Mouse (Mus musculus): ENCODE measurements around the gene P4ha3. TPM values are rescaled to one million over a fixed set of nuclear protein-coding genes. Genes with fewer than 3 reads are reported as not detected.
"Not testable (repeated sequence)": the region's sequence is repeated elsewhere in the genome, so short reads cannot be mapped to it uniquely, and the experiment has no call there.

Gene P4ha3
- polyA plus RNA-seq, 1 experiment, result 9.3 TPM

GRCm38 (mm10) chr7:100262350-100262749 is 23.0 kb upstream of the P4ha3 start:
- Histone ChIP-seq H3K36me3 (ENCODE audit: control insufficient read depth, insufficient read depth, low read length) (peaks cover 29% of the 10 kb centered on the region), H3K4me3 (ENCODE audit: control insufficient read depth, insufficient read depth, low read length) (no peak overlapping the region), H3K27me3 (ENCODE audit: control insufficient read depth, insufficient read depth, low read length) (no peaks in the 10 kb centered on the region), H3K27ac (ENCODE audit: control insufficient read depth, insufficient read depth, low read length) (no peak overlapping the region), H3K4me1 (replicated peaks; ENCODE audit: control insufficient read depth, insufficient read depth, low read length) (no peaks in the 10 kb centered on the region)
- TF ChIP-seq CTCF (IDR thresholded peaks at IDR 0.05; ENCODE audit: borderline replicate concordance, control insufficient read depth, extremely low read depth, insufficient read depth, low read length, poor library complexity) (no peak), POLR2A (IDR thresholded peaks at IDR 0.05; ENCODE audit: control insufficient read depth, extremely low read depth, insufficient read depth, low read length, poor library complexity) (no peak)
- no peak for DNase-seq
- 93% methylated on average over 3 of the region's 3 CpGs for WGBS

GRCm38 (mm10) chr7:100264934-100265333 is 20.4 kb upstream of the P4ha3 start:
- not testable (repeated sequence) for H3K27me3 ChIP-seq (ENCODE audit: control insufficient read depth, insufficient read depth, low read length); H3K4me3 ChIP-seq (ENCODE audit: control insufficient read depth, insufficient read depth, low read length); H3K27ac ChIP-seq (ENCODE audit: control insufficient read depth, insufficient read depth, low read length); H3K4me1 ChIP-seq (replicated peaks; ENCODE audit: control insufficient read depth, insufficient read depth, low read length); DNase-seq
- peaks cover 32% of the 10 kb centered on the region for H3K36me3 ChIP-seq (ENCODE audit: control insufficient read depth, insufficient read depth, low read length)
- WGBS, result 96% methylated on average over 17 of the region's 17 CpGs

GRCm38 (mm10) chr7:100272369-100272768 is 13.0 kb upstream of the P4ha3 start:
- TF ChIP-seq POLR2A (IDR thresholded peaks at IDR 0.05; ENCODE audit: control insufficient read depth, extremely low read depth, insufficient read depth, low read length, poor library complexity) (no peak), CTCF (IDR thresholded peaks at IDR 0.05; ENCODE audit: borderline replicate concordance, control insufficient read depth, extremely low read depth, insufficient read depth, low read length, poor library complexity) (no peak)
- peaks cover 33% of the 10 kb centered on the region for H3K36me3 ChIP-seq (ENCODE audit: control insufficient read depth, insufficient read depth, low read length)
- no peaks in the 10 kb centered on the region for H3K27me3 ChIP-seq (ENCODE audit: control insufficient read depth, insufficient read depth, low read length)
- WGBS, result 98% methylated on average over 8 of the region's 8 CpGs
- no peaks in the 10 kb centered on the region for H3K4me1 ChIP-seq (replicated peaks; ENCODE audit: control insufficient read depth, insufficient read depth, low read length)
- no peak overlapping the region for H3K27ac ChIP-seq (ENCODE audit: control insufficient read depth, insufficient read depth, low read length)
- no peak for DNase-seq
- H3K4me3 ChIP-seq (ENCODE audit: control insufficient read depth, insufficient read depth, low read length), result no peak overlapping the region

DNA sequence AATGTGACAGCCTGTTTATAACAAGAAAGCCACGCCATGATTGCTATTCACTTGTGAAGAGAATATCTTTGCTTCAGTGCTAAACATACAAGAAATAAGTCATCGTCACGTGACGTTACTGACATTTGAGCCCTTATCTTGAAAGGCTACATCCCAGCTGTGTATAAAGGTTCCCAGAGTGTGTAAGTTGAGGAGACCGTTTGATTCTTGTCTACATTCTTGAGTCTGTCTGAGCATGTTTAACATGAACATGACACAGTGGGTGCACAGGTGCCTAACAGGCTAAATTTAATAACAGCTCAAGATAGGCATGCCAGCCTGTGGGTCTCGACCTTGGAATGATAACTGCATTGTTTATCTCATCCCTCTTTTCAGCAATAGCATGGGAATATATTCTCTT is 10.8 kb upstream of the P4ha3 start:
- H3K4me3 ChIP-seq (ENCODE audit: control insufficient read depth, insufficient read depth, low read length), result no peak overlapping the region
- 90% methylated on average over 6 of the region's 6 CpGs for WGBS

DNA sequence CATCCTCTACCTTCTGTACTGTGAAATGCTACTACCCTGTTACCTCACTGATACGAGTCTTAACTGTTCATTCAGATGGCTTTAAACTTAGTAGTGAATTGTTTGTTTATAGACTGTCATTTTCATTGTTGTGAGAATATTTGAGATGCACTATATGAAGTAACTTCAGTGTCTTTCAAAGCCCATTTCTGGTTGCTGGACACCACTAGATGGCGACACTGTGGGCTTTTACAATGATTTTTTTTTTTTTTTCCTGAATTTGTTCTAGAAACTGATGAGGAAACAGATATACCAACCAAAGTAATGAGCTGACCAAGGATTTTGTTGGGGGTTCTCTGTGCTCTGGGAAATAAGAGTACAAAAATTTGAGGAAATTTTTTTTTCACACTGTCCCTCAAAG is 8.9 kb upstream of the P4ha3 start:
- TF ChIP-seq POLR2A (IDR thresholded peaks at IDR 0.05; ENCODE audit: control insufficient read depth, extremely low read depth, insufficient read depth, low read length, poor library complexity) (no peak), CTCF (IDR thresholded peaks at IDR 0.05; ENCODE audit: borderline replicate concordance, control insufficient read depth, extremely low read depth, insufficient read depth, low read length, poor library complexity) (no peak)
- H3K4me3 ChIP-seq (ENCODE audit: control insufficient read depth, insufficient read depth, low read length), result no peak overlapping the region
- H3K27me3 ChIP-seq (ENCODE audit: control insufficient read depth, insufficient read depth, low read length), result no peaks in the 10 kb centered on the region
- H3K36me3 ChIP-seq (ENCODE audit: control insufficient read depth, insufficient read depth, low read length), result peaks cover 16% of the 10 kb centered on the region
- no peak overlapping the region for H3K27ac ChIP-seq (ENCODE audit: control insufficient read depth, insufficient read depth, low read length)
- DNase-seq, result no peak
- H3K4me1 ChIP-seq (replicated peaks; ENCODE audit: control insufficient read depth, insufficient read depth, low read length), result no peaks in the 10 kb centered on the region
- WGBS, result 59% methylated on average over 2 of the region's 2 CpGs

More for the DNA sequence above, 10.8 kb upstream of the P4ha3 start:
- H3K27ac ChIP-seq (ENCODE audit: control insufficient read depth, insufficient read depth, low read length), result no peak overlapping the region
- H3K4me1 ChIP-seq (replicated peaks; ENCODE audit: control insufficient read depth, insufficient read depth, low read length), result no peaks in the 10 kb centered on the region
- no peak for DNase-seq
- H3K36me3 ChIP-seq (ENCODE audit: control insufficient read depth, insufficient read depth, low read length), result peaks cover 29% of the 10 kb centered on the region
- H3K27me3 ChIP-seq (ENCODE audit: control insufficient read depth, insufficient read depth, low read length), result no peaks in the 10 kb centered on the region
- no peak for TF ChIP-seq POLR2A (IDR thresholded peaks at IDR 0.05; ENCODE audit: control insufficient read depth, extremely low read depth, insufficient read depth, low read length, poor library complexity)
- TF ChIP-seq CTCF (IDR thresholded peaks at IDR 0.05; ENCODE audit: borderline replicate concordance, control insufficient read depth, extremely low read depth, insufficient read depth, low read length, poor library complexity), result no peak

- H3K36me3 ChIP-seq (ENCODE audit: control insufficient read depth, insufficient read depth, low read length), result no peaks in the 10 kb centered on the region
- 0% methylated on average over 1 of the region's 1 CpGs for WGBS
- peak; percentile 33 for DNase-seq
- no peak overlapping the region for H3K27ac ChIP-seq (ENCODE audit: control insufficient read depth, insufficient read depth, low read length)
- TF ChIP-seq CTCF (IDR thresholded peaks at IDR 0.05; ENCODE audit: borderline replicate concordance, control insufficient read depth, extremely low read depth, insufficient read depth, low read length, poor library complexity) (no peak), POLR2A (IDR thresholded peaks at IDR 0.05; ENCODE audit: control insufficient read depth, extremely low read depth, insufficient read depth, low read length, poor library complexity) (no peak)
- H3K4me3 ChIP-seq (ENCODE audit: control insufficient read depth, insufficient read depth, low read length), result no peak overlapping the region
- peaks cover 2% of the 10 kb centered on the region; the same call in 1 of the 2 replicates for H3K27me3 ChIP-seq (ENCODE audit: control insufficient read depth, insufficient read depth, low read length)
- H3K4me1 ChIP-seq (replicated peaks; ENCODE audit: control insufficient read depth, insufficient read depth, low read length), result no peaks in the 10 kb centered on the region
Measured at GRCm38 (mm10) chr7:100279803-100280202, 5.5 kb upstream of the P4ha3 start.

DNA sequence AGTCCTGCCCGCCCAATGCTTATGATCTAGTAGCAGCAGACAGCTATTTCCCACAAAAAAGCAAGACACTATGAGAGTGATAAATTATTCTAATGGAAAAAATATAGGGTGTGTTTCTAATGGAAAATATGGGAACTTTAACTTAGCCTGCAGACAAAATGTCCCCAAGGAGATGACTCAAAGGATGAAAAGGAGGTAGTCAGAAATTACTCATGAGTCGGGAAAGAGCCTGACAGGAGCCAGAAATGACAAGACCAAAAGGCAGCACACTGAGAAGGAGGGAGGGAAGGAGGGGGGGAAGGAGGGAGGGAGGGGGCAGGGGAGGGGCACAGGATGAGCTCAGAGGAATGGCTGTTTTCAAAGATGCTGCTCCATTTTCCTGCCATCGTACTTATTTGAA is 3.7 kb upstream of the P4ha3 start:
- no peaks in the 10 kb centered on the region for H3K4me1 ChIP-seq (replicated peaks; ENCODE audit: control insufficient read depth, insufficient read depth, low read length)
- H3K27ac ChIP-seq (ENCODE audit: control insufficient read depth, insufficient read depth, low read length), result no peak overlapping the region
- 65% methylated on average over 3 of the region's 3 CpGs for WGBS
- no peaks in the 10 kb centered on the region for H3K36me3 ChIP-seq (ENCODE audit: control insufficient read depth, insufficient read depth, low read length)
- no peak for DNase-seq
- no peak overlapping the region for H3K4me3 ChIP-seq (ENCODE audit: control insufficient read depth, insufficient read depth, low read length)
- TF ChIP-seq POLR2A (IDR thresholded peaks at IDR 0.05; ENCODE audit: control insufficient read depth, extremely low read depth, insufficient read depth, low read length, poor library complexity) (no peak), CTCF (IDR thresholded peaks at IDR 0.05; ENCODE audit: borderline replicate concordance, control insufficient read depth, extremely low read depth, insufficient read depth, low read length, poor library complexity) (no peak)
- H3K27me3 ChIP-seq (ENCODE audit: control insufficient read depth, insufficient read depth, low read length), result peaks cover 6% of the 10 kb centered on the region; the same call in 1 of the 2 replicates
